Mouse (Mus musculus): ENCODE measurements around the gene Cops7a. TPM values are rescaled to one million over a fixed set of nuclear protein-coding genes. Genes with fewer than 3 reads are reported as not detected.

Gene Cops7a
- polyA plus RNA-seq, 1 experiment from 2014 or later = 133 TPM

DNA sequence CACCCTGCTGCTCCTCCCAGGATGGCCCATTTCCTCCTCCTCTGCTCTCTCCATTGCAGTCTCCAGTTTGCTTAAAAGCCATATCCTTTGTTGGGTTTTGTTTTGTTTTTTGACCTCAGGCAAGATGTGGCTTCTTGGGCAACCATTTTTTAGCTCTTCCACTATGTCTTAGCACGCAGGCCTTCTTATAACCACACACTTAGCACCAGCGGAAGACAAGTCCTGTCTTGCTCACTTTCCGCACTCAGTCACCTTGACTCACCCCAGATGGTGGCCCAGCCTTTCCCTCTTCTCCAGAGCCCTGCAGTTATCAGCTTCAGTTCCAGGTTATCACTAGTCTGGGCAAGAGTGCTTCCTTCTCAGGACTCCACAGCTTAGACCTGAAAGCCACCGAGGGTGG lies 10.1 kb downstream of the Cops7a start:
- H3K4me1 ChIP-seq = no peaks in the 10 kb centered on the region
- no peak overlapping the region for H3K27ac ChIP-seq
- no peak for ATAC-seq (ENCODE audit: low FRiP score, low read depth)
- no peaks in the 10 kb centered on the region for H3K27me3 ChIP-seq
- no peak overlapping the region for H3K9ac ChIP-seq
- H3K4me3 ChIP-seq = no peak overlapping the region
- no peaks in the 10 kb centered on the region for H3K9me3 ChIP-seq
- WGBS = 93% methylated on average over 4 of the region's 4 CpGs
- peaks cover 59% of the 10 kb centered on the region for H3K36me3 ChIP-seq
- H3K4me2 ChIP-seq (replicated peaks) = no peak overlapping the region

DNA sequence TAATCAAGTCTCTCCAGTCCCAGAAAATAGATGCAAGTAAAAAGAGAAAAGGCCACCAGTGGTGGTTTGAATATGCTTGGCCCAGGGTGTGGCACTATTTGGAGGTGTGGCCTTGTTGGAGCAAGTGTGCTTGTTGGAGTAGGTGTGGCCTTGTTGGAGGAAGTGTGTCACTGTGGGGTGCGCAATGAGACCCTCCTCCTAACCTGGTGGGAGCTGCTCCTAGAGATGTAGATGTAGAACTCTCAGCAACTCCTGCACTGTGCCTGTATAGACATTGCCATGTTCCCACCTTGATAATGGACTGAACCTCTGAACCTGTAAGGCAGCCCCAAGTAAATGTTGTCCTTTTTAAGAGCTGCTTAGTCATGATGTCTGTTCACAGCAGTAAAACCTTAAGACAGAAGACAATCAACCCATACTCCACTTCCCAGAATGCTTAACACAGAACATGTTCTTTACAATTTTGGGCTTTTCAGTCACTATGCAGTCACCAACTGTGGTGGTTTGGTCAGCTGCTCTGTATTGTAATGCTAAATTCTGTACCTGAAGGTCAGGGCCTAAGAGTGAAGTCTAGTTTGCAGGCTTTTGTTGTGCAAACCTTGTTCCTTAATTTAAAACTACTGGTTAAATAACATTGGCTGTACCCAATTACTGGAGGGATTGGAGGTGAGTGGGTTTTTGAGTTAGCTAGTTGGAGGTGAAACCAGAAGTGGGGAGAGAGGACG lies 11.2 kb downstream of the Cops7a start:
- ATAC-seq (ENCODE audit: low FRiP score, low read depth) = no peak
- WGBS = 96% methylated on average over 2 of the region's 2 CpGs
- H3K27ac ChIP-seq = no peak overlapping the region
- peaks cover 48% of the 10 kb centered on the region for H3K36me3 ChIP-seq
- H3K4me2 ChIP-seq (replicated peaks) = no peak overlapping the region
- H3K4me1 ChIP-seq = no peaks in the 10 kb centered on the region
- no peaks in the 10 kb centered on the region for H3K27me3 ChIP-seq
- H3K9ac ChIP-seq = no peak overlapping the region
- no peak overlapping the region for H3K4me3 ChIP-seq
- no peaks in the 10 kb centered on the region for H3K9me3 ChIP-seq

DNA sequence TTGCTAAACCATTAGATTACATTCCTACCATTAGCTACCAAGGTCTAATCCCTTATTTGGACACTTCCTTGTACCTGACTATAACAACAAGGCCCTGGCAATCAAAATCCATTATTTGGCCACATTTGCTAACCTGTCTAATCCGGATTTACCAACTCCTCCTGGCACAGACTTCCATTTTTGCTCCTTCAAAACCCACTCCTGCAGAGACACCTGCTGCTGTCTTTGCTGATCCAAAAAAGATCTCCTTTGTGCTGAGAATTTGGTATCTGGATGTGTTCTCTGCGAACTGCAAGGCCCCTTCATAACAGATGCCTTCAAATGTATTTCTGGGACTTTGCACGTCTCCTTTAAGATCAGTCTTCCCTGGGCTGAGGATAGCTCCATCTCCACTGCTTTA lies 21.8 kb downstream of the Cops7a start:
- Histone ChIP-seq H3K4me2 (replicated peaks) (no peak overlapping the region), H3K4me3 (no peak overlapping the region), H3K9ac (no peak overlapping the region), H3K27ac (no peak overlapping the region), H3K9me3 (no peaks in the 10 kb centered on the region), H3K4me1 (no peaks in the 10 kb centered on the region), H3K36me3 (peaks cover 10% of the 10 kb centered on the region), H3K27me3 (no peaks in the 10 kb centered on the region)
- no peak for ATAC-seq (ENCODE audit: low FRiP score, low read depth)
- 83% methylated on average over 3 of the region's 3 CpGs for whole genome bisulfite sequencing

DNA sequence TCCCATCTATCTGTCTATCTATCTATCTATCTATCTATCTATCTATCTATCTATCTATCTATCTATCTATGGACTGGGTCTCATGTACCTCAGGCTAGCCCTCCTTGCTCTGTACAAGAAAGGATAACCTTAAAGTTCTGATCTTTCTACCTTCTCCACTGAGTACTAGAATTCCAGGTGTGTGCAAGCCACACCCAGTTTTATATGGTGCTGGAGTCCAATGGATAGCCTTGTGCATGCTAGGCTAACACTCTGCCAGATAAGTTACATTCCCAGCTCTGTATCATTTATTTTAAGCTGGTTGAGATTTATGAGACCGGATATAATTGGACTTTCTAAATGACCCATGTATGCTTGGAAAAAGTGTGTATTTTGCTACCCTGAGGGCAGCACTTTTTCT lies 23.7 kb downstream of the Cops7a start:
- ATAC-seq (ENCODE audit: low FRiP score, low read depth) = no peak
- Histone ChIP-seq H3K4me1 (no peaks in the 10 kb centered on the region), H3K36me3 (peaks cover 28% of the 10 kb centered on the region), H3K4me3 (no peak overlapping the region), H3K4me2 (replicated peaks) (no peak overlapping the region), H3K27ac (no peak overlapping the region), H3K9ac (no peak overlapping the region), H3K27me3 (no peaks in the 10 kb centered on the region), H3K9me3 (no peaks in the 10 kb centered on the region)
- 95% methylated on average over 1 of the region's 1 CpGs for whole genome bisulfite sequencing

DNA sequence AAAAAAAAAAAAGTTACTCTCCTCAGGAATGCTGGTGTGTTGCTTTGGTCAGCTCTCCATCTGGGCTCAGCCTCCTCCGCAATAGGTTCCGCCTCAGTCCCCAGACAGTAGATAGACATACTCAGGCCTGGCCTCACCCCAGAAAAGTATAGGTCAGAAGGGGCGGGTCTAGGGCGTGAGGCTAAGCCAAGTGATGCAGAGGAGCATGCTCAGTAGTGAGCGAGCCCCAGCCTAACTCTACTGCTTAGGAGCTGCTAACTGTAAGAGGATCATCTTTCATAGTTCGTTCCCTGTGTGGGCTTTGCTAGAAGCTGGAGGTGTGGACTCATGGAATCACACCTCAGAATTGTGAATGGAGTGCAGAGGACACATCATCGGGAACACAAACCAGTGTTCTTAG lies 26.8 kb downstream of the Cops7a start:
- 94% methylated on average over 7 of the region's 7 CpGs for WGBS
- H3K4me1 ChIP-seq = peaks cover 8% of the 10 kb centered on the region
- H3K27ac ChIP-seq = no peak overlapping the region
- no peak overlapping the region for H3K4me2 ChIP-seq (replicated peaks)
- no peaks in the 10 kb centered on the region for H3K27me3 ChIP-seq
- no peaks in the 10 kb centered on the region for H3K9me3 ChIP-seq
- no peak overlapping the region for H3K4me3 ChIP-seq
- H3K36me3 ChIP-seq = peaks cover 60% of the 10 kb centered on the region
- no peak overlapping the region for H3K9ac ChIP-seq
- no peak for ATAC-seq (ENCODE audit: low FRiP score, low read depth)

DNA sequence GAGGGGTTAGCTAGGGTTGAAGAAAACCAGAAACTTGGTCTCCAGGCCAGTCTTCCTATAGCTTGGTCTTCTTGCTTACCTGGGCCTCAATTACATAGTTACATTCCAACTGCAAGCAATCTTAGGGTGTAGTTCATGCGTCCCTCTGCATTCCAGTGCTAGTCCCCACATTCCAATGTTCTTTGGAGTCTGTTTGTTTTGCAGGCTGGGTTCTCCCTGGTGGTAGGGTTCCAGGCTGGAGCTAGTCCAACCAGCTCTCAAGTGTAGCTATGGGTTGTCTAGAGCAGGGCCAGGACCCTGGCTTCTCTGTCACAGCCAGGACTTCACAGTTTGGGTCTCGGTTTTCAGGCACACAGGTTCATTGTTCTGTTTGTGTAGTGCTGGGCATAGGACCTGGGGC lies 27.8 kb downstream of the Cops7a start:
- Histone ChIP-seq H3K4me2 (replicated peaks) (no peak overlapping the region), H3K4me3 (no peak overlapping the region), H3K36me3 (peaks cover 68% of the 10 kb centered on the region), H3K27me3 (no peaks in the 10 kb centered on the region), H3K9me3 (no peaks in the 10 kb centered on the region), H3K9ac (no peak overlapping the region), H3K4me1 (peaks cover 17% of the 10 kb centered on the region), H3K27ac (no peak overlapping the region)
- ATAC-seq (ENCODE audit: low FRiP score, low read depth) = no peak
- WGBS = 80% methylated on average over 2 of the region's 2 CpGs

DNA sequence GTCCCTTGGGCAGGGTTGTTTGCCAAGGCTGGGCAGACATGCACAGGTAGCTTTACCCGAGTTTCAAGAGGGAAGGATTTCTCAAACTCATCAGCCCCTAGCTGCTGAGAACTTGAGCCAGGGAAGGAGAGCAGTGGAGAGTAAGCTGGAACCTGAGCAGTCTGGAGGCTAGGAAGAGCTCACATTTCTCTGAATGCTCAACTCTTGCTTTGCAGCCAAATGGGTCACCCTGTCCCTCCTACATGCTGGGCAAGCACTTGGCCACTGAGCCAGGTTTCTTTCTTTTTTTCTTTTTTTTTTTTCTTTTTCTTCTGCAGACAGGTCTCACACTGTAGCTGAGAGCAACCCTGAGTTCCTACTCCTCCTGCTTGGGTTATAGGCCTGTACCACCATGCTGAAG lies 28.7 kb downstream of the Cops7a start:
- Histone ChIP-seq H3K9ac (no peak overlapping the region), H3K9me3 (no peaks in the 10 kb centered on the region), H3K4me1 (peaks cover 22% of the 10 kb centered on the region), H3K36me3 (peaks cover 69% of the 10 kb centered on the region), H3K4me2 (replicated peaks) (no peak overlapping the region), H3K27ac (no peak overlapping the region), H3K4me3 (no peak overlapping the region), H3K27me3 (no peaks in the 10 kb centered on the region)
- no peak for ATAC-seq (ENCODE audit: low FRiP score, low read depth)
- 84% methylated on average over 1 of the region's 1 CpGs for WGBS

DNA sequence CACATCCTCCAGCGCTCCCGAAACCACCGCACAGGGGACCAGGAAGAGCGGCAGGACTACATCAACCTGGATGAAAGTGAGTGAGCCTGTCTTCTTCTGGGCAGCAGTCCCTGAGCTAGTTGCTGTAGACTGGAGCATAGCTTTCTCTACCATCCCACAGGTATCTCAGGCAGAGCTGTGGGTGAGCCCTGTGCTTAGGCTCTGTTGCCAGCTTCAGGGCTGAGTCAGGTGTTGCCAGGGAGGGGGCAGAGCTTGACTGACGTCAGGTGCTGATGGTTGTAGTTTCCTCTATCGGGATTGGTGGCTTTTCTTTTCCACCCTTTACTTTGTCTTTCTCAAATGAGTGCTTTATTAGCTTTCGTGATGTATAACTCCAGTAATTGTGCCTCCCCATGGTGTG lies 30.7 kb downstream of the Cops7a start:
- 90% methylated on average over 7 of the region's 7 CpGs for WGBS
- no peak overlapping the region for H3K4me2 ChIP-seq (replicated peaks)
- no peak for ATAC-seq (ENCODE audit: low FRiP score, low read depth)
- H3K4me3 ChIP-seq = no peak overlapping the region
- peaks cover 69% of the 10 kb centered on the region for H3K36me3 ChIP-seq
- H3K9ac ChIP-seq = no peak overlapping the region
- no peaks in the 10 kb centered on the region for H3K27me3 ChIP-seq
- H3K4me1 ChIP-seq = peaks cover 32% of the 10 kb centered on the region
- no peak overlapping the region for H3K27ac ChIP-seq
- no peaks in the 10 kb centered on the region for H3K9me3 ChIP-seq

DNA sequence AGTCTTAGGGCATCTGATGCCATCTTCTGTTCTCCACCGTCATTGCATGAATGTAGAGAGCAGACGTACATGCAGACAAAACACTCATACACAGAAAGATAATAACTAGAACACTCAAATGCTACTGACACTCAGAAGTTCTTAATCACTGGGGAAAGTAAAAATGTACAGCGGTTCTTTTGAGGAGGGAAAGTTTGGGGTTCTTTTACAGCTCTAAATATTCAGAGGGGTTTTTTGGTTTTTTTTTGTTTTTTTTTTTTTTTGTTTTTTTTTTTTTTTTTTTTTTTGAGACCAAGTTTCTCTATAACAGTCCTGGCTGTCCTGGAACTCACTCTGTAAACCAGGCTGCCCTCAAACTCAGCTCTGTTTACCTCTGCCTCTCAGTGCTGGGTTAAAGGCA lies 32.2 kb downstream of the Cops7a start:
- H3K27ac ChIP-seq = no peak overlapping the region
- peak overlapping the region; percentile 96 for H3K4me2 ChIP-seq (replicated peaks)

DNA sequence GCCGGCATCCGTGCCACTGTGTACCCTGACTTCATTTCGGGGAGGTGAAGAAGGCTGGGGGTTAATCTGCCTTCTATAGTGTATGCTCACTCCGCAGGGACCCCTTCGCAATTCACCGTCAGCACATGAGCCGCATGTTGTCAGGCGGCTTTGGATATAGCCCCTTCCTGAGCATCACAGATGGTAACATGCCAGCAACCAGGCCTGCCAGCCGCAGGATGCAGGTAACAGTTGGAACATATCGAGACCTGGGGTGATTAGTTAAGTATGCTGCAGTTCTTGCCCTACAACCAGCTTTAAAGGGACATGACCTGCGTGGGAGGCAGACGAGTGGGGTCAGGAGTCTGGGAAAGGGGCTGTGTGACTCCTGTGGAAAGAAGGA lies 33.0 kb downstream of the Cops7a start:
- Histone ChIP-seq H3K4me3 (peak overlapping the region; percentile 94), H3K27ac (peak overlapping the region; percentile 97), H3K4me2 (replicated peaks) (peak overlapping the region; percentile 96), H3K36me3 (peaks cover 47% of the 10 kb centered on the region), H3K9ac (peak overlapping the region; percentile 98), H3K27me3 (no peaks in the 10 kb centered on the region), H3K4me1 (peaks cover 37% of the 10 kb centered on the region), H3K9me3 (no peaks in the 10 kb centered on the region)
- no peak for ATAC-seq (ENCODE audit: low FRiP score, low read depth)
- WGBS = 37% methylated on average over 12 of the region's 12 CpGs

More for the DNA sequence above, 32.2 kb downstream of the Cops7a start:
- Histone ChIP-seq H3K9ac (no peak overlapping the region), H3K4me3 (peak overlapping the region; percentile 94; the same call in 1 of the 2 replicates), H3K4me1 (peaks cover 37% of the 10 kb centered on the region), H3K9me3 (no peaks in the 10 kb centered on the region), H3K27me3 (no peaks in the 10 kb centered on the region), H3K36me3 (peaks cover 55% of the 10 kb centered on the region)
- WGBS = 96% methylated on average over 3 of the region's 3 CpGs
- no peak for ATAC-seq (ENCODE audit: low FRiP score, low read depth)

DNA sequence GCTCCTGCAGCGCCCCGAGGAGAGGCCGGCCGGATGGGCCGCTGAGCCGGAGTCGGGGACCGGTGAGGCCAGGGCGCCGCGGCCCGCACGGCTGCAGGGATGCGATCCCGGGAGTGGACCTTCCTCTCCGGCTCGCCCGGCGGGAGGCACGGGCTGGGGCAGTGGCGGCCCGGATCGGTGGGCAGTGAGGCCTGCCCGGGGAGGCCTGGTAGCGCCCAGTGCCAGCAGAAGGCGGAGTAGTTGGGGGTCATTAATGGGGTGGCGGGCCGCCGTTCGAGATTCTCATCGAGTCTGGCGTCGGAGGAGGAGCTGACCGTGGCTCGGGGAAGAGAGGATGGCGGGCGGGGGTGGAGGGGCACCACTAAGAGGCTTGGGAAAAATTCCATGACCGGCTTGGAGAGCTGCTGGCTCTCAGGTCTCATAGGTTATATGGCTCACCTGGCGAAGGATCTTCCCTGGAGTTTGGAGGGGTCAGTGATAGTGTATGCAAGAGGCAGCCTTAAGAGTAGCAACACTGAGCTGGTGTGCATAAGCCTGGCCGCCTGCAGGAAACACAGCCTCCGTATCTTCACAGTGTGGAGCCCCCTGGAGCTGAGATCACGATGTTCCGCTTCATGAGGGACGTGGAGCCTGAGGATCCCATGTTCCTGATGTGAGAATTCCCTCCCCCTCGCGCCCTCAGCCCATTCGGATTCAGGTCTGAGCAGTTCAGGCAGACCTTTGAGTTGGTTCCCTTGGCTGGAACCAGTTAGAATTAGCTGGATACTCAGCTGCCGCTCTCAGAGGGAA lies 33.6 kb downstream of the Cops7a start:
- peak overlapping the region; percentile 94 for H3K4me3 ChIP-seq
- no peaks in the 10 kb centered on the region for H3K9me3 ChIP-seq
- H3K9ac ChIP-seq = peak overlapping the region; percentile 98
- H3K4me1 ChIP-seq = peaks cover 37% of the 10 kb centered on the region
- 1% methylated on average over 47 of the region's 48 CpGs for WGBS
- peak overlapping the region; percentile 96 for H3K4me2 ChIP-seq (replicated peaks)
- ATAC-seq (ENCODE audit: low FRiP score, low read depth) = peak; percentile 6
- H3K27ac ChIP-seq = peak overlapping the region; percentile 97
- no peaks in the 10 kb centered on the region for H3K27me3 ChIP-seq
- peaks cover 41% of the 10 kb centered on the region for H3K36me3 ChIP-seq

DNA sequence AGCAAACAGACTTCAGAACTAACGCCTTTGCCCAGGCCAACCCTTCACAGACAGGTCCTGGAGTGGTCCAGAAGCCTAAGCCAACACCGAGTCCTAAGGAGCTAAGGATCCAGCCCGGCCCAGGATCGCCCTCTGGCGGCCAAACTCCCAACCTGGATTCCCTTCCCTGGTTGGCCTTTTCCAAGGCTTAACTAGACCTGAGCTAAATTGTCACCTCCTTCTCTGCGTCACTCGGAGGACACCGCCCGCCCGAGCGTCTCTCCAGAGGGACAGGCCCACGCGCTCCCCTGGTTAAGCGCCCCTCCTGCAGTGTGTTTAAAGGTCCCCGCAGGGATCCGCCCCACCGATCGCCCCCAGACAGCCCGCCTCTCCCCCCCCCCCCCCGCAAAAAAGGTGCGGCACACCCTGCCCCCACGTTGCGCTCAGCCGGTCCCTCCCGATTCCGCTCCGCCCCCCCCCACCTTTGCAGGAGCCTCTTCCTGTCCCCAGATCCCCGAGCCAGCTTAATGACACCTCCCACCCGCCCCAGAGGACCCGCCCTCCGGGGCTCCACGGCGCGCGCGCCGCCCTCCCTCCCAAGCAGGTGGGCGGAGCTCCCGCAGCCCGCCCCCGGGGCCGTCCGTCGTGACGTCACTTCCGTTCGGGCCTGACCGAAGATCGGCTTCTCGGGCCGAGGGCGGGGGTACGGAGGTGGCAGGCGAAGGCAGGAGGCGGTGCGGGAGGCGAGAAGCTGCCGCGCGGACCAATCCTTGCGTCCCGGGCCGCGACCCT lies 34.4 kb downstream of the Cops7a start, which contains the start of gene Mlf2:
Gene Mlf2, plus strand, starts transcription at position 633 of the 771 bp plus-strand sequence.
- peak within 1 kb of the TSS; percentile 96 for H3K4me2 ChIP-seq (replicated peaks)
- peaks cover 41% of the 10 kb centered on the region for H3K4me1 ChIP-seq
- ATAC-seq (ENCODE audit: low FRiP score, low read depth) = peak; percentile 95
- no peaks in the 10 kb centered on the region for H3K9me3 ChIP-seq
- H3K27me3 ChIP-seq = no peaks in the 10 kb centered on the region
- H3K4me3 ChIP-seq = peak within 1 kb of the TSS; percentile 94
- H3K27ac ChIP-seq = peak within 1 kb of the TSS; percentile 97
- under 1% methylated on average over 45 of the region's 64 CpGs for WGBS
- H3K9ac ChIP-seq = peak within 1 kb of the TSS; percentile 98
- peaks cover 33% of the 10 kb centered on the region for H3K36me3 ChIP-seq

Measured in limb, embryonic 13.5 days (tissue).